Mouse (Mus musculus) stomach, postnatal 0 days (tissue): ENCODE results near the gene Nsmce4a. TPM values are rescaled to one million over a fixed set of nuclear protein-coding genes. Genes with fewer than 3 reads are reported as not detected.

Experiments used
- ATAC-seq: fragments of 200-750 bp; cut with Nextera tagmentation; 2 replicates; pipeline ENCODE4 v1.8.0; 2017; ENCODE audit not compliant: low FRiP score, low TSS enrichment
- DNase-seq: peaks from one replicate; pipeline ENCODE4 v3.0.0-alpha.2; 2016; ENCODE audit warnings: low spot score
- H3K27ac ChIP-seq: fragments of 300-500 bp; sonication (generic); replicated peaks from 2 replicates; pipeline ENCODE4 v1.5.1; 2014; ENCODE audit warnings: mild to moderate bottlenecking, control low read depth
- H3K27me3 ChIP-seq: fragments of 300-500 bp; sonication (generic); 2 replicates; pipeline ENCODE4 v1.6.1; 2014; ENCODE audit warnings: low read length; ENCODE audit not compliant: control insufficient read depth, insufficient read depth
- H3K36me3 ChIP-seq: fragments of 300-500 bp; sonication (generic); 2 replicates; pipeline ENCODE4 v1.6.1; 2014; ENCODE audit warnings: low read length, mixed read lengths; ENCODE audit not compliant: control insufficient read depth, insufficient read depth
- H3K4me1 ChIP-seq: fragments of 300-500 bp; sonication (generic); replicated peaks from 2 replicates; pipeline ENCODE4 v1.6.1; 2014; ENCODE audit warnings: antibody characterized with exemption; ENCODE audit not compliant: control insufficient read depth, insufficient read depth
- H3K4me2 ChIP-seq: fragments of 300-500 bp; sonication (generic); replicated peaks from 2 replicates; pipeline ENCODE4 v1.6.1; 2014; ENCODE audit warnings: low read depth, mild to moderate bottlenecking, control low read depth, moderate library complexity
- H3K4me3 ChIP-seq: fragments of 300-500 bp; sonication (generic); 2 replicates; pipeline ENCODE4 v1.5.1; 2014; ENCODE audit warnings: low read depth, low read length, control low read depth
- H3K9ac ChIP-seq: fragments of 300-500 bp; sonication (generic); 2 replicates; pipeline ENCODE4 v1.6.1; 2014; ENCODE audit warnings: mild to moderate bottlenecking, low read length, control low read depth, mixed read lengths
- H3K9me3 ChIP-seq: fragments of 300-500 bp; sonication (generic); 2 replicates; pipeline ENCODE4 v1.6.1; 2016; ENCODE audit warnings: low read length; ENCODE audit not compliant: control insufficient read depth
- CTCF ChIP-seq: IDR thresholded peaks from 2 replicates; pipeline ENCODE4 v1.5.1; 2016; ENCODE audit warnings: antibody characterized with exemption, low read depth, mild to moderate bottlenecking, moderate library complexity
- EP300 ChIP-seq: optimal IDR thresholded peaks from 2 replicates; pipeline ENCODE3; 2016; ENCODE audit warnings: antibody characterized with exemption
- WGBS: fragments of 180-500 bp; shearing (Covaris S2); extraction: QIAGEN DNeasy Blood & Tissue Kit; methylation state at CpG from one replicate; pipeline ENCODE4 v1.1.7; 2014; 5-methylcytosine and 5-hydroxymethylcytosine counted together
- polyA plus RNA-seq: library from polyadenylated mRNA; unstranded; fragments of >200 nt; fragmentation: Nextera tagmentation; extraction: Ambion mirVana; gene quantifications from 2 replicates; pipeline ENCODE4 v1.2.1, GENCODE M21; 2015

Nsmce4a gene
- polyA plus RNA-seq, result 89.7 and 93.1 TPM in 2 replicates

GRCm38 (mm10) chr7:130572821-130573220 lies at the start of gene Nsmce4a:
Nsmce4a (minus strand) TSS chr7:130573118.
- TF ChIP-seq CTCF, result no peak
- TF ChIP-seq EP300, result no peak

DNA sequence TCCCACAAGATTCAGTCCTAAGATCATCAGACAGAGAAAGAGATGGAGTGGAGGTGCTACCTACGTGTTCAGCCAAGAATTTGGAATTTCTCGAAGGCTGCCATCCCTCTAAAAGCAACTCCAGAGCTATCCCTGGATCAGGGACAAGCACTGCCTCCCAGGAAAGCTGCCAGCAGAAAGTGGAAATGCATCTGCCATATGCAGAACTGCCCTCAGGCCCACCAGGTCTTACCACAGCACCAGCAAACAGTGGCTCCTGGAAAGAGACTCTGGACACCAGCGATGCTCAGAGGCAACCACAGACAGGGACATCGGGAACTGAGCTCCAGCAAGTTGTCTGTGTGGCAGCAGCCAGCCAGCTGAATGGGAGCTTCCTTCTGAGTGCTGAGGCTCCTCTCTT lies 49.4 kb upstream of the Nsmce4a start:
- Histone ChIP-seq H3K9ac (no peak overlapping the region), H3K9me3 (no peaks in the 10 kb centered on the region), H3K4me1 (no peaks in the 10 kb centered on the region), H3K27me3 (no peaks in the 10 kb centered on the region), H3K4me2 (no peak overlapping the region), H3K27ac (no peak overlapping the region), H3K36me3 (no peaks in the 10 kb centered on the region), H3K4me3 (no peak overlapping the region)
- no peak for DNase-seq
- TF ChIP-seq CTCF, result no peak
- no peak for TF ChIP-seq EP300
- ATAC-seq, result no peak
- WGBS, result 85% methylated on average over 4 of the region's 4 CpGs

More at GRCm38 (mm10) chr7:130572821-130573220, at the start of gene Nsmce4a:
- Histone ChIP-seq H3K4me3 (no peak within 1 kb of the TSS), H3K36me3 (no peaks in the 10 kb centered on the region), H3K9ac (no peak within 1 kb of the TSS), H3K27ac (no peak within 1 kb of the TSS), H3K4me1 (peaks cover 8% of the 10 kb centered on the region; the same call in 1 of the 2 replicates), H3K9me3 (no peaks in the 10 kb centered on the region), H3K27me3 (no peaks in the 10 kb centered on the region), H3K4me2 (no peak within 1 kb of the TSS)
- 69% methylated on average over 8 of the region's 11 CpGs for WGBS
- ATAC-seq (no peak), DNase-seq (no peak)

DNA sequence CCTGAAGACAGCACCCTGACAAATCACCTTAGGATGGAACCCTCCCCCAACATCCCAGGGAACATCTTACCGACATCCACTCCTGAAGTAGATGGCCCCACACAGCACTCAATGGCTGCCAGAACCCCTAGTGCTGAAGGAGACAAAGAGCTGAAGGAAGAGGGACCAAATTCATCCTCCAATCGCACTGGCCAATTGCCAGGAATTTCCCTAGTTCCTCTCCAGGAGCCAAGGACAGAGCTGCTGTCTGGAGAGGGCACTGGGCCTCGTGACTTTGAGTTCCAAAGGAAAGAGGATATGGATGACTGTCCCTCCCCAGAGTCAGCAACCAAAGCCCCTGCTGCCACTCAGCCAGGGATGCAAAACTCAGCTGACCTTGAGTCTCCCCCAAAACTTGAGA lies 49.0 kb upstream of the Nsmce4a start:
- no peak for DNase-seq

DNA sequence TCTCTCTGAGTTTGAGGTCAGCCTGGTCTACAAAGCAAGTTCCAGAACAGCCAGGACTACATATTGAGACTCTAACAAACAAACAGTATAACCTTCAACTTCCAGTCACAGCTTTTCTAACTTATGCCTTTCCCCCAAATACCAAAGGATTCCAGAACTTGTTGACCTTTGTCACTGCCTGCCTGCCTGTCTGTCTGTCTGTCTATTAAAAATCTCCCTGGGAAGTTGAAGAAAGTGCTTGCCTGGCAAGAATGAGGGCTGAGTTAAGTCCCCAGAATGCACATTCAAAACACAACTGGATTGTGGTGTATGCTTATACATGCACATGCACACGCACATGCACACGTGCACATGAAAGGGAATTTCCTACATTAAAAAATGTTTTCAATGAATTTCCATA lies 48.1 kb upstream of the Nsmce4a start:
- no peaks in the 10 kb centered on the region for H3K9me3 ChIP-seq
- no peak overlapping the region for H3K4me2 ChIP-seq
- H3K9ac ChIP-seq, result no peak overlapping the region
- no peak overlapping the region for H3K4me3 ChIP-seq
- H3K27me3 ChIP-seq, result no peaks in the 10 kb centered on the region
- H3K4me1 ChIP-seq, result no peaks in the 10 kb centered on the region
- ATAC-seq (no peak), DNase-seq (no peak)
- H3K27ac ChIP-seq, result no peak overlapping the region
- H3K36me3 ChIP-seq, result no peaks in the 10 kb centered on the region
- WGBS, result 89% methylated on average over 2 of the region's 2 CpGs
- TF ChIP-seq CTCF (no peak), EP300 (no peak)

More for the DNA sequence above, 49.0 kb upstream of the Nsmce4a start:
- no peaks in the 10 kb centered on the region for H3K4me1 ChIP-seq
- no peak overlapping the region for H3K9ac ChIP-seq
- no peak overlapping the region for H3K4me3 ChIP-seq
- no peak overlapping the region for H3K4me2 ChIP-seq
- H3K27ac ChIP-seq, result no peak overlapping the region
- WGBS, result 58% methylated on average over 3 of the region's 3 CpGs
- H3K36me3 ChIP-seq, result no peaks in the 10 kb centered on the region
- H3K9me3 ChIP-seq, result no peaks in the 10 kb centered on the region
- TF ChIP-seq EP300 (no peak), CTCF (no peak)
- H3K27me3 ChIP-seq, result no peaks in the 10 kb centered on the region
- no peak for ATAC-seq

GRCm38 (mm10) chr7:130617591-130617990 lies 44.7 kb upstream of the Nsmce4a start:
- ATAC-seq (no peak), DNase-seq (no peak)
- Histone ChIP-seq H3K9me3 (no peaks in the 10 kb centered on the region), H3K36me3 (no peaks in the 10 kb centered on the region), H3K27me3 (no peaks in the 10 kb centered on the region), H3K27ac (no peak overlapping the region), H3K4me2 (no peak overlapping the region), H3K9ac (no peak overlapping the region; the same call in 1 of the 2 replicates), H3K4me3 (no peak overlapping the region), H3K4me1 (no peaks in the 10 kb centered on the region)
- WGBS, result 70% methylated on average over 3 of the region's 3 CpGs
- no peak for TF ChIP-seq EP300
- TF ChIP-seq CTCF, result no peak

GRCm38 (mm10) chr7:130613973-130614372 lies 41.1 kb upstream of the Nsmce4a start:
- Histone ChIP-seq H3K4me1 (no peaks in the 10 kb centered on the region), H3K27me3 (no peaks in the 10 kb centered on the region), H3K27ac (no peak overlapping the region), H3K4me2 (no peak overlapping the region), H3K36me3 (no peaks in the 10 kb centered on the region), H3K9ac (no peak overlapping the region), H3K4me3 (no peak overlapping the region), H3K9me3 (no peaks in the 10 kb centered on the region)
- TF ChIP-seq EP300 (no peak), CTCF (no peak)
- WGBS, result 52% methylated on average over 4 of the region's 4 CpGs
- no peak for ATAC-seq
- DNase-seq, result no peak
